Mouse (Mus musculus): ENCODE results near the gene Timm13. TPM values are rescaled to one million over a fixed set of nuclear protein-coding genes. Genes with fewer than 3 reads are reported as not detected.

The Timm13 gene
- polyA plus RNA-seq, 1 experiment, result 76.6 TPM

- H3K27ac ChIP-seq (ENCODE audit: insufficient read depth, low read depth, low read length), result peak overlapping the region; percentile 41
- TF ChIP-seq CTCF (IDR thresholded peaks at IDR 0.05; ENCODE audit: low read depth, low read length) (no peak), POLR2A (IDR thresholded peaks at IDR 0.05; ENCODE audit: borderline replicate concordance, low read depth, low read length) (no peak)
Observed at GRCm38 (mm10) chr10:80899591-80900317, 1.0 kb downstream of the Timm13 start.

GRCm38 (mm10) chr10:80899074-80899473 is 1.7 kb downstream of the Timm13 start:
- H3K4me1 ChIP-seq (ENCODE audit: control insufficient read depth, insufficient read depth, low read length), result peaks cover 8% of the 10 kb centered on the region
- H3K4me3 ChIP-seq (ENCODE audit: insufficient read depth, low read length), result peak overlapping the region; percentile 72

More at GRCm38 (mm10) chr10:80899591-80900317, 1.0 kb downstream of the Timm13 start:
- peak overlapping the region; percentile 72 for H3K4me3 ChIP-seq (ENCODE audit: insufficient read depth, low read length)
- H3K4me1 ChIP-seq (ENCODE audit: control insufficient read depth, insufficient read depth, low read length), result peaks cover 8% of the 10 kb centered on the region

GRCm38 (mm10) chr10:80897861-80898510 is 2.8 kb downstream of the Timm13 start:
- no peak for TF ChIP-seq POLR2A (IDR thresholded peaks at IDR 0.05; ENCODE audit: borderline replicate concordance, low read depth, low read length)
- TF ChIP-seq CTCF (IDR thresholded peaks at IDR 0.05; ENCODE audit: low read depth, low read length), result no peak
- no peak overlapping the region for H3K4me3 ChIP-seq (ENCODE audit: insufficient read depth, low read length)
- no peak overlapping the region for H3K27ac ChIP-seq (ENCODE audit: insufficient read depth, low read depth, low read length)
- H3K4me1 ChIP-seq (ENCODE audit: control insufficient read depth, insufficient read depth, low read length), result peaks cover 8% of the 10 kb centered on the region

More at GRCm38 (mm10) chr10:80899074-80899473, 1.7 kb downstream of the Timm13 start:
- no peak overlapping the region for H3K27ac ChIP-seq (ENCODE audit: insufficient read depth, low read depth, low read length)
- TF ChIP-seq CTCF (IDR thresholded peaks at IDR 0.05; ENCODE audit: low read depth, low read length) (no peak), POLR2A (IDR thresholded peaks at IDR 0.05; ENCODE audit: borderline replicate concordance, low read depth, low read length) (no peak)

- no peak overlapping the region for H3K4me3 ChIP-seq (ENCODE audit: insufficient read depth, low read length)
- no peak overlapping the region for H3K27ac ChIP-seq (ENCODE audit: insufficient read depth, low read depth, low read length)
- no peak for TF ChIP-seq POLR2A (IDR thresholded peaks at IDR 0.05; ENCODE audit: borderline replicate concordance, low read depth, low read length)
- no peak for TF ChIP-seq CTCF (IDR thresholded peaks at IDR 0.05; ENCODE audit: low read depth, low read length)
- peaks cover 8% of the 10 kb centered on the region for H3K4me1 ChIP-seq (ENCODE audit: control insufficient read depth, insufficient read depth, low read length)
Observed at GRCm38 (mm10) chr10:80896581-80897485, 3.9 kb downstream of the Timm13 start.

- TF ChIP-seq POLR2A (IDR thresholded peaks at IDR 0.05; ENCODE audit: borderline replicate concordance, low read depth, low read length), result no peak
- Histone ChIP-seq H3K4me3 (ENCODE audit: insufficient read depth, low read length) (no peak overlapping the region), H3K4me1 (ENCODE audit: control insufficient read depth, insufficient read depth, low read length) (peaks cover 3% of the 10 kb centered on the region; the same call in 1 of the 2 replicates), H3K27ac (ENCODE audit: insufficient read depth, low read depth, low read length) (no peak overlapping the region)
Observed at GRCm38 (mm10) chr10:80895697-80896096, 5.1 kb downstream of the Timm13 start.

- peaks cover 3% of the 10 kb centered on the region; the same call in 1 of the 2 replicates for H3K4me1 ChIP-seq (ENCODE audit: control insufficient read depth, insufficient read depth, low read length)
- H3K4me3 ChIP-seq (ENCODE audit: insufficient read depth, low read length), result no peak overlapping the region
- no peak overlapping the region for H3K27ac ChIP-seq (ENCODE audit: insufficient read depth, low read depth, low read length)
- no peak for TF ChIP-seq CTCF (IDR thresholded peaks at IDR 0.05; ENCODE audit: low read depth, low read length)
- no peak for TF ChIP-seq POLR2A (IDR thresholded peaks at IDR 0.05; ENCODE audit: borderline replicate concordance, low read depth, low read length)
Observed at GRCm38 (mm10) chr10:80895100-80895499, 5.7 kb downstream of the Timm13 start.

GRCm38 (mm10) chr10:80887181-80887580 is 13.6 kb downstream of the Timm13 start:
- no peak overlapping the region for H3K27ac ChIP-seq (ENCODE audit: insufficient read depth, low read depth, low read length)
- no peaks in the 10 kb centered on the region for H3K4me1 ChIP-seq (ENCODE audit: control insufficient read depth, insufficient read depth, low read length)
- no peak overlapping the region for H3K4me3 ChIP-seq (ENCODE audit: insufficient read depth, low read length)
- no peak for TF ChIP-seq CTCF (IDR thresholded peaks at IDR 0.05; ENCODE audit: low read depth, low read length)
- TF ChIP-seq POLR2A (IDR thresholded peaks at IDR 0.05; ENCODE audit: borderline replicate concordance, low read depth, low read length), result no peak

GRCm38 (mm10) chr10:80881301-80881700 is 19.5 kb downstream of the Timm13 start:
- Histone ChIP-seq H3K4me3 (ENCODE audit: insufficient read depth, low read length) (no peak overlapping the region), H3K4me1 (ENCODE audit: control insufficient read depth, insufficient read depth, low read length) (peaks cover 13% of the 10 kb centered on the region), H3K27ac (ENCODE audit: insufficient read depth, low read depth, low read length) (no peak overlapping the region)
- TF ChIP-seq CTCF (IDR thresholded peaks at IDR 0.05; ENCODE audit: low read depth, low read length), result peak; percentile 92
- no peak for TF ChIP-seq POLR2A (IDR thresholded peaks at IDR 0.05; ENCODE audit: borderline replicate concordance, low read depth, low read length)

GRCm38 (mm10) chr10:80880901-80881300 is 19.9 kb downstream of the Timm13 start:
- no peak for TF ChIP-seq POLR2A (IDR thresholded peaks at IDR 0.05; ENCODE audit: borderline replicate concordance, low read depth, low read length)
- TF ChIP-seq CTCF (IDR thresholded peaks at IDR 0.05; ENCODE audit: low read depth, low read length), result no peak
- H3K27ac ChIP-seq (ENCODE audit: insufficient read depth, low read depth, low read length), result no peak overlapping the region

More at GRCm38 (mm10) chr10:80880901-80881300, 19.9 kb downstream of the Timm13 start:
- peaks cover 13% of the 10 kb centered on the region for H3K4me1 ChIP-seq (ENCODE audit: control insufficient read depth, insufficient read depth, low read length)
- H3K4me3 ChIP-seq (ENCODE audit: insufficient read depth, low read length), result no peak overlapping the region
